Mouse (Mus musculus) gastrocnemius, postnatal 10 days (tissue): ENCODE results near the gene Strbp. TPM values are rescaled to one million over a fixed set of nuclear protein-coding genes. Genes with fewer than 3 reads are reported as not detected.
A peak's percentile ranks its signal among the peaks of the same experiment; 100 is the strongest.

Source experiments
- DNase-seq: peaks from one replicate; pipeline ENCODE4 v3.0.0; 2021; ENCODE audit warnings: mixed read lengths
- long read RNA-seq, 2 experiments: library from polyadenylated mRNA; stranded (forward); transcript quantifications; one replicate each; pipeline ENCODE4 v2.0.0; 2021
- total RNA-seq, 2 experiments: library from RNA; stranded (reverse); gene quantifications; 2 replicates each; pipeline ENCODE4 v1.2.3; 2021

The Strbp gene
- total RNA-seq = 10 to 100 TPM; 28.3 to 29.7 TPM
- long read RNA-seq, experiment 1, full-length matches to known transcripts = 16 of 27 reads
- long read RNA-seq, experiment 1, partial matches to known transcripts = 1 of 27 reads
- long read RNA-seq, experiment 1, other reads (novel, unspliced or antisense) = 10 of 27 reads
- long read RNA-seq, experiment 2, full-length matches to known transcripts = 13 of 28 reads
- long read RNA-seq, experiment 2, partial matches to known transcripts = 3 of 28 reads
- long read RNA-seq, experiment 2, other reads (novel, unspliced or antisense) = 12 of 28 reads

- DNase-seq = peak; percentile 95
These were observed at the start of gene Strbp for GRCm38 (mm10) chr2:37703230-37703954. Gene Strbp (minus strand): TSS chr2:37703859.

- DNase-seq = no peak
These were observed 47.5 kb upstream of the Strbp start for GRCm38 (mm10) chr2:37751114-37751513.

DNA sequence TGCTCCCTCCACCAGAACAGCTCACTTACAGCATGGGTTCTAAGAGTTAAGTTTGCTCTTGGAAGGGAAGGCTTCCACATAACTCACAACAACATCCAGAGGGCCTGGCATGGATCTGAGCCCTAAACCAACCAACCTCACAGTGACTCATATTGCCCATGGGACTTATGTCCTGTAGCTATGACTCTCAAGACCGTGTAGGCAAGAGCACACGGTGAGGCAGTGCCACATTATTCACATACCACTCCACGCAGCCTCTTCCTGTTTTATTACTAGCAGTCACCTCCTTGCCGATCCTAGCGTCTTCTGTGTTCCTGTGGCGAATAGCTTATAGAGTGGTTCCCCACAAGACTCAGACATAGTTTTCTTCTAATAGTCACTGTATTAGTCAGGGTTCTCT is 45.7 kb upstream of the Strbp start:
- no peak for DNase-seq

- DNase-seq = peak; percentile 75
These were observed 44.9 kb upstream of the Strbp start for GRCm38 (mm10) chr2:37748442-37749066.

DNA sequence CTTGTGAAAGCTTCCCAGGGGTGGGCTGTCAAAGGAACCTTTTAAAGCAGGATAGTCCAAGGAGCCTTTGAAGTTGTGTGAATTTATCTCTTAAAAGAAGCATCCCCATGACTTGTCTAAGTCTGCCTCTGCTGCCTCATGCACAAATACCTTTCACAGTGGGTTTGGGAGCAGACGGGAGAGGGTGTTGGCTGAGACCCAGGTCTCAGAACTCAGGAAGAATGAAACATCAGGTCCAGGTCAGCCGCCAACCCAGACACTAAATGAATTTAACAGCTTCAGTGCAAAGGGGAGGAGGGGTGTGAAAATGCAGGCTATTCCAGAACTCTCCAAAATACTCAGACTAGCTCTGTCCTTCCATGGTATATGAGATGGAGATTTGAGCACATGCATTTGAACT is 44.2 kb upstream of the Strbp start:
- no peak for DNase-seq

- no peak for DNase-seq
These were observed 42.8 kb upstream of the Strbp start for GRCm38 (mm10) chr2:37746293-37747049.

DNA sequence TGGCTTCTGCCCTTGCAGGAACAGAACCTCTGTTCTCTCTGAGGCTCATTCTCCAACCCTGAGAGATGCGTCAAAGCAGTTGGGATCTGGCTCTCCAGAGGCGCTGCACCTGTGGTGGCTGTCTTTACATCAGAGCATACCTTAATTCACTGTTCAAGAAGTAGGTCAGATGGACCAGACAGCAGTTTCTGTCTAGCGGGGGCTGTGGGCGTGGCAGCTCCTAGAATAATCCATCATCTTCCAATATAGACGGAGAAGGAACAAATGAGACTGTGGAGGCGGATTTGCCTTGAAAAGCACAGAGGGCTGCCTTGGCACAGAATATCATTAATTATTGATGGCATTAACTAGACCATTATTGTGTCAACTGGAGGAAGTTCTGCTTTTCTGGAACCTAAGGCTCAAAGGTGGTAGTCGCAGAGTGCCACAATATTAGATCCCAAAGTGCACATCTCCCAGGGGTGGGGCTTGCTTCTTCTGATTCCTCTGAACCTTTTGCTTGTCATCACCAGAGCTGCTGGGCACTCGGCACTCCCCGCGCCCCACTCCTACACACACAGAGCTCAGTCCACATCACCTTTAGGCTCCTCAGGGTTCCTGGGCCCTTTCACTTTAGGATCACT is 41.2 kb upstream of the Strbp start:
- no peak for DNase-seq

- no peak for DNase-seq
These were observed 38.3 kb upstream of the Strbp start for GRCm38 (mm10) chr2:37741806-37742554.

- no peak for DNase-seq
These were observed 32.1 kb upstream of the Strbp start for GRCm38 (mm10) chr2:37735807-37736188.

- DNase-seq = peak; percentile 30
These were observed 31.5 kb upstream of the Strbp start for GRCm38 (mm10) chr2:37734979-37735806.

- no peak for DNase-seq
These were observed 27.7 kb upstream of the Strbp start for GRCm38 (mm10) chr2:37731241-37731801.

GRCm38 (mm10) chr2:37724231-37724630 is 20.6 kb upstream of the Strbp start:
- DNase-seq = no peak

DNA sequence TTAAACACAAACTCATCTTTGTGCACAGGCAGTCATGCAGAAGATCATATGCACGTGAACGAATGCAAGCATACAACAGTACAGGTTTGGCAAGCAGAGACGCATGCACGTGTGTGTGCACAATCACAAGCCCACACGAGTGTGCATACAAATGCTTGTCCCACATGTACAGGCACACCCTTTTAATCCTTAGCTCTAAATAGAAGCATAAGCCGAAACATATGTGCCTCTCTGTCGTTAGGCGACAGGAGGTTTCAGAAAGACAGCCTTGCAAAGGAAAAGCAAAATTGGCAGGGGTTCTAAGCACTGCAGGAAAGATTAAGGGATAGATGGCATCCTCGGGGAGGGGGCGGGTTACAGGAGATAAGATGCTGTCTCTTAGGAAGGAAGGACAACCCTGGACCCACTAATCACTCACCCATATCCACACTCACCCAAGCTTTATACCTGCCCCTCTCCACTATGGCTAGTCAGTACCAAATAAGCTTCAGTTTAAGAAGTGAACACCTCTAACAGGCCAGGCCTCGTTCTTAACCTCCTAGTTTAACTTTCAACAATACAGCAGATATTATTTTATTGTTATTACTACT is 19.9 kb upstream of the Strbp start:
- no peak for DNase-seq

DNA sequence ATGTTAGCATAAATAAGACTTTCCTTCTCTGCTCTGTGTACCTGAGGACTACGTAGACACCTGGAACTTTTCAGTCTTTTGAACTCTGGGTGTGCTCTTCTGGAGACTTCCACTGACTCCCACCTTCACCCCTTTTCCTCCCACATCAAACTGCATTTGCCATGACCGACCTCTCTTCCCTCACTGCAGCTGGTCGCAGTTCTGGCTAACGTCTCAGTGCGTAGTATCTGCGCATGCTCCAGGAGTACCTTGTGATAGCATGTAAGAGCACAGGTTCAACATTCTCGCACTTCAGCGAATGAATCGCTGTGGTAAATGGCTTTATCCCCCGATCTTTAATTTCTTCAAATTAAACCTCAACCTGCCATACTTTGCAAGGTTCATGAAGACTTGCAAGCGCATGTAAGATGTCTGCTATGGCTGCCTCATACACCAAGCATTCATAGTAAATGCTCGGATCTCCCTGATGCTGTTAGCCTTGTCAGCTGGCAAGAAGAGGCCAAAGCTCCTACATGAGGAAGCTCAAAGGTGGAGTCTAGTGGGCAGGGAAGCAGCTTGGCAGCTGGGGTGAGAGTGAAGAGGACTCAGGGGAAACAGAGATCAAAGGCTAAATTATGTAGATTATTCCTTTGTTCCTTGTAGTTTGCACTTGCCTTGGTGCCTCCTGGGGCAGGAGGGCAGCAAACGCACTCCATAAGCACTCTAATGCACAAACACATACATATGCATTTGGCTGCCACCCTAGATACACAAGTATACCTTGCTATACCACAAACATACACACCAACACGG is 19.2 kb upstream of the Strbp start:
- no peak for DNase-seq

DNA sequence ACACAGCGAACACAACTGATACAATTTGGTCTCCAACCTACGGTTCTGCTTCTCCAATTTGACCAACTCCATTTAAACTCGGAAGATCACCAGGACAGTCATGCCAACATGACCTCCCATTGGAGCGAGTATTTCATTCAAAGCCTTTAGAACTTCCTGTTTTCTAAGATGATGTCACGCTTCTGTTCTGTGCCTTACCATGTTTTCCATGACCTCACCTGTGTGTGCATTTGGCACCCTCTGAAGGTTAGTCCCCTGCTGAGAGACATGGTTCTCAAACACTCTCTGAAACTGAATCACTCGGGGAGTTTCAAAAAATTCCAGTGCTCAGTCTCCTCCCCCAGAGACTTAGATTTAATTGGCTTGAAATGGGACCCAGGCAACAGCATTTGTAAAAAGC is 12.6 kb upstream of the Strbp start:
- DNase-seq = no peak

DNA sequence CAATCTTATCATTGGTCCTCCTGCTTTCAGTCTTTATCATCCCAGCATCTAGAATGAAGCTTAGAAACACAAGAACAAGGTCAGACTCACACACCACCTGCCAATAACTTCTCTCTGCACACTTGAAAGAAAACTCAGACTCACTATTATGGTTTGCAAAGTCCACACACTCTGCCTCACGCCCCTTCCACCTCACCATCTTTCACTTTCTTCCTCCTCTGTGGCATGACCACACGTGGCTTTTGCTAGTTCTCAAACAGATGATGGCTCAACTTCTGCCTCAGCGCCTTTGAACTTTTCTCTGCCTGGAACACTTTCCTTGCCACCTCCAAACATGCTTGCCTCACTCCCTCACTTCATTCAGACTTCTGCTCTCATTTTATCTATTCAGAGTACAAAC is 11.7 kb upstream of the Strbp start:
- no peak for DNase-seq

GRCm38 (mm10) chr2:37713100-37713499 is 9.4 kb upstream of the Strbp start:
- no peak for DNase-seq

DNA sequence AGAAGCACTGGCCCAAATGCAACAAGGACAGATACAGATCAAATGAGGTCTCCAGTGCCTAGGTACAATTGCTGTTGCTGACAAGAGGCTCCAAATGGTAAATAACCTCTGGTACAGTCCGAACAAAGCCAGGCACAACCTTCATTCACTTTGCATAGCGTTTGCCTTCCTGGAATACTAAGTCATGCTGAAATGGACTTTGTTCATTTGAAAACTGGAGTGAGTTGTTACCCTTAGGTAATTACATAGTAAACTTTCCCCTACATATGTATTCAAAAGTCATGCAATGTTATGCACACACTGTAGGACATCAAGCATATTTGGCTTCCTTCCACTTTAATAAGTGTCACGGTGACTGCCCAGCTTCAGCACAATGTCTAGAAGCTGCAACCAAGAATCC is 5.2 kb upstream of the Strbp start:
- DNase-seq = no peak
